Mouse (Mus musculus) lung, postnatal 14 days (tissue): ENCODE measurements around the gene Kazn.

Experiments used
- DNase-seq: peaks from one replicate; pipeline ENCODE4 v3.0.0; 2021

The Kazn gene

GRCm38 (mm10) chr4:142188501-142188900 lies 50.7 kb downstream of the Kazn start:
- no peak for DNase-seq

- no peak for DNase-seq
Observed at GRCm38 (mm10) chr4:142186155-142186554, 53.0 kb downstream of the Kazn start.

- DNase-seq = no peak
Observed at GRCm38 (mm10) chr4:142185533-142185900, 53.7 kb downstream of the Kazn start.

- no peak for DNase-seq
Observed at GRCm38 (mm10) chr4:142184852-142185532, 54.2 kb downstream of the Kazn start.

GRCm38 (mm10) chr4:142183591-142183990 lies 55.6 kb downstream of the Kazn start:
- no peak for DNase-seq

GRCm38 (mm10) chr4:142183015-142183414 lies 56.2 kb downstream of the Kazn start:
- no peak for DNase-seq

- no peak for DNase-seq
Observed at GRCm38 (mm10) chr4:142181646-142182045, 57.6 kb downstream of the Kazn start.

GRCm38 (mm10) chr4:142180874-142181273 lies 58.3 kb downstream of the Kazn start:
- DNase-seq = no peak

- DNase-seq = peak; percentile 82
Observed at GRCm38 (mm10) chr4:142180289-142180688, 58.9 kb downstream of the Kazn start.

GRCm38 (mm10) chr4:142179531-142179930 lies 59.7 kb downstream of the Kazn start:
- peak; percentile 83 for DNase-seq

- no peak for DNase-seq
Observed at GRCm38 (mm10) chr4:142176732-142177131, 62.5 kb downstream of the Kazn start.

GRCm38 (mm10) chr4:142173981-142174485 lies 65.2 kb downstream of the Kazn start:
- no peak for DNase-seq

GRCm38 (mm10) chr4:142172942-142173341 lies 66.3 kb downstream of the Kazn start:
- no peak for DNase-seq

GRCm38 (mm10) chr4:142171788-142172497 lies 67.3 kb downstream of the Kazn start:
- DNase-seq = no peak

- peak; percentile 51 for DNase-seq
Observed at GRCm38 (mm10) chr4:142170882-142171768, 68.1 kb downstream of the Kazn start.

- no peak for DNase-seq
Observed at GRCm38 (mm10) chr4:142169636-142170035, 69.6 kb downstream of the Kazn start.

- DNase-seq = no peak
Observed at GRCm38 (mm10) chr4:142168352-142168751, 70.8 kb downstream of the Kazn start.

- peak; percentile 76 for DNase-seq
Observed at GRCm38 (mm10) chr4:142165835-142166701, 73.1 kb downstream of the Kazn start.

- no peak for DNase-seq
Observed at GRCm38 (mm10) chr4:142165363-142165762, 73.8 kb downstream of the Kazn start.

GRCm38 (mm10) chr4:142164386-142164785 lies 74.8 kb downstream of the Kazn start:
- no peak for DNase-seq

GRCm38 (mm10) chr4:142163862-142164261 lies 75.3 kb downstream of the Kazn start:
- DNase-seq = no peak

- DNase-seq = peak; percentile 39
Observed at GRCm38 (mm10) chr4:142162729-142163128, 76.5 kb downstream of the Kazn start.
